Mouse (Mus musculus) erythroblast, embryonic 14.5 days (primary cell): ENCODE measurements around the gene Yap1.

Source experiments
- GATA1 ChIP-seq: IDR thresholded peaks from 2 replicates; pipeline ENCODE4 v1.6.1; 2012; ENCODE audit warnings: low read length, inconsistent platforms, mixed read lengths
- TAL1 ChIP-seq: IDR thresholded peaks from 3 replicates; pipeline ENCODE4 v1.6.1; 2012; ENCODE audit warnings: low read length, inconsistent platforms, mixed read lengths

- TF ChIP-seq GATA1 (no peak), TAL1 (no peak)
These were observed 20.7 kb downstream of the Yap1 start for GRCm38 (mm10) chr9:7983665-7984064.
